Mouse (Mus musculus) CH12.LX (cell line): ENCODE data around the gene Atrnl1. TPM values are rescaled to one million over a fixed set of nuclear protein-coding genes. Genes with fewer than 3 reads are reported as not detected.

ENCODE experiments used
- DNase-seq: peaks from one replicate; pipeline ENCODE4 v3.0.0-alpha.2; 2013; ENCODE audit errors: extremely low read depth
- H3K27ac ChIP-seq: 2 replicates; pipeline ENCODE4 v1.5.1; 2012; ENCODE audit warnings: low read depth, mild to moderate bottlenecking, control low read depth, moderate library complexity; ENCODE audit not compliant: insufficient read depth
- H3K27me3 ChIP-seq: replicated peaks from 2 replicates; pipeline ENCODE3; 2012; ENCODE audit warnings: inconsistent platforms
- H3K36me3 ChIP-seq, 2 experiments: replicated peaks in 1 of 2; 2 replicates each; pipeline versions ENCODE3 to v1.6.1; 2012; ENCODE audit warnings: inconsistent platforms in 1 of 2, low read length in 1 of 2, mild to moderate bottlenecking in 1 of 2, mixed read lengths in 1 of 2, moderate library complexity in 1 of 2; ENCODE audit not compliant: control insufficient read depth in 1 of 2, insufficient read depth in 1 of 2
- H3K4me1 ChIP-seq, 2 experiments: 2 replicates each; pipeline ENCODE4 v1.6.1; 2012; ENCODE audit warnings: inconsistent platforms in 1 of 2, moderate library complexity in 1 of 2; ENCODE audit not compliant: insufficient read depth in 2 of 2, control insufficient read depth in 1 of 2
- H3K4me2 ChIP-seq: 2 replicates; pipeline ENCODE4 v1.6.1; 2012; ENCODE audit warnings: low read depth, mild to moderate bottlenecking, control low read depth; ENCODE audit not compliant: poor library complexity, insufficient read depth, severe bottlenecking
- H3K4me3 ChIP-seq, 3 experiments: fragments of 150-350 bp in 1 of 3; sonication (generic) in 1 of 3; replicated peaks in 1 of 3; 2 replicates each; pipeline versions ENCODE3 to v1.5.1; 2011 to 2012; ENCODE audit warnings: low read depth in 2 of 3, low read length in 2 of 3, mild to moderate bottlenecking in 2 of 3, moderate library complexity in 2 of 3, control low read depth in 1 of 3, improper control_type of control experiment in 1 of 3, inconsistent platforms in 1 of 3, mixed read lengths in 1 of 3; ENCODE audit not compliant: poor library complexity in 1 of 3
- H3K79me2 ChIP-seq: replicated peaks from 2 replicates; pipeline ENCODE4 v1.6.1; 2012; ENCODE audit warnings: mild to moderate bottlenecking, moderate library complexity; ENCODE audit not compliant: control insufficient read depth, poor library complexity, insufficient read depth, severe bottlenecking; ENCODE audit errors: extremely low read depth
- H3K9ac ChIP-seq: 2 replicates; pipeline ENCODE4 v1.6.1; 2012; ENCODE audit warnings: low read depth, mild to moderate bottlenecking, control low read depth, moderate library complexity; ENCODE audit not compliant: insufficient read depth
- H3K9me3 ChIP-seq: replicated peaks from 2 replicates; pipeline ENCODE3; 2012; ENCODE audit warnings: low read length, inconsistent platforms, mixed read lengths
- BHLHE40 ChIP-seq: IDR thresholded peaks from 2 replicates; pipeline ENCODE4 v1.6.1; 2011; ENCODE audit warnings: mild to moderate bottlenecking, low read depth, low read length, improper control_type of control experiment
- CHD1 ChIP-seq: IDR thresholded peaks from 2 replicates; pipeline ENCODE4 v1.6.1; 2012; ENCODE audit warnings: low read depth, low read length, improper control_type of control experiment, inconsistent platforms
- CHD2 ChIP-seq: IDR thresholded peaks from 2 replicates; pipeline ENCODE4 v1.6.1; 2011; ENCODE audit warnings: low read length, improper control_type of control experiment
- CTCF ChIP-seq, 2 experiments: IDR thresholded peaks in 1 of 2; conservative IDR thresholded peaks in 1 of 2; 2 replicates each; pipeline ENCODE4 v1.5.1; 2011 to 2012; ENCODE audit warnings: low read depth in 2 of 2, low read length in 2 of 2, improper control_type of control experiment in 1 of 2, inconsistent platforms in 1 of 2, mild to moderate bottlenecking in 1 of 2, moderate library complexity in 1 of 2
- E2F4 ChIP-seq: IDR thresholded peaks from 2 replicates; pipeline ENCODE4 v1.6.1; 2011; ENCODE audit warnings: low read depth, low read length, improper control_type of control experiment; ENCODE audit not compliant: insufficient replicate concordance
- EP300 ChIP-seq: IDR thresholded peaks from 2 replicates; pipeline ENCODE4 v1.6.1; 2011; ENCODE audit warnings: low read length, improper control_type of control experiment
- ETS1 ChIP-seq: conservative IDR thresholded peaks from 2 replicates; pipeline ENCODE4 v1.6.1; 2012; ENCODE audit warnings: low read depth, mild to moderate bottlenecking, inconsistent platforms, low read length, improper control_type of control experiment, moderate library complexity
- GABPA ChIP-seq: IDR thresholded peaks from 2 replicates; pipeline ENCODE4 v1.6.1; 2012; ENCODE audit warnings: low read depth, low read length, improper control_type of control experiment, inconsistent platforms; ENCODE audit not compliant: insufficient replicate concordance
- HCFC1 ChIP-seq: IDR thresholded peaks from 2 replicates; pipeline ENCODE4 v1.6.1; 2012; ENCODE audit warnings: low read depth, mild to moderate bottlenecking, inconsistent platforms, low read length, improper control_type of control experiment
- IRF4 ChIP-seq: IDR thresholded peaks from 2 replicates; pipeline ENCODE4 v1.6.1; 2014; ENCODE audit warnings: low read depth, mild to moderate bottlenecking, inconsistent platforms, low read length, improper control_type of control experiment
- KAT2A ChIP-seq: IDR thresholded peaks from 2 replicates; pipeline ENCODE4 v1.6.1; 2012; ENCODE audit warnings: low read length, improper control_type of control experiment, inconsistent platforms; ENCODE audit not compliant: insufficient replicate concordance
- MAFK ChIP-seq: IDR thresholded peaks from 2 replicates; pipeline ENCODE4 v1.6.1; 2011; ENCODE audit warnings: low read length, improper control_type of control experiment; ENCODE audit not compliant: insufficient replicate concordance
- MAX ChIP-seq: IDR thresholded peaks from 2 replicates; pipeline ENCODE4 v1.6.1; 2011; ENCODE audit warnings: low read length, improper control_type of control experiment
- MEF2A ChIP-seq: IDR thresholded peaks from 2 replicates; pipeline ENCODE4 v1.6.1; 2014; ENCODE audit warnings: low read depth, mild to moderate bottlenecking, inconsistent platforms, low read length, improper control_type of control experiment, borderline replicate concordance
- MXI1 ChIP-seq: IDR thresholded peaks from 2 replicates; pipeline ENCODE4 v1.6.1; 2011; ENCODE audit warnings: mild to moderate bottlenecking, low read depth, low read length, improper control_type of control experiment
- NELFE ChIP-seq: IDR thresholded peaks from 2 replicates; pipeline ENCODE4 v1.6.1; 2011; ENCODE audit warnings: low read depth, low read length, improper control_type of control experiment
- NRF1 ChIP-seq: IDR thresholded peaks from 2 replicates; pipeline ENCODE4 v1.6.1; 2014; ENCODE audit warnings: low read depth, mild to moderate bottlenecking, inconsistent platforms, low read length, improper control_type of control experiment, moderate library complexity
- RAD21 ChIP-seq: IDR thresholded peaks from 2 replicates; pipeline ENCODE4 v1.6.1; 2011; ENCODE audit warnings: low read depth, mild to moderate bottlenecking, low read length, improper control_type of control experiment, moderate library complexity
- RCOR1 ChIP-seq: conservative IDR thresholded peaks from 2 replicates; pipeline ENCODE4 v1.6.1; 2012; ENCODE audit warnings: low read depth, mild to moderate bottlenecking, inconsistent platforms, low read length, improper control_type of control experiment
- SMC3 ChIP-seq: IDR thresholded peaks from 2 replicates; pipeline ENCODE4 v1.6.1; 2011; ENCODE audit warnings: low read depth, low read length, improper control_type of control experiment
- TBP ChIP-seq: conservative IDR thresholded peaks from 2 replicates; pipeline ENCODE4 v1.6.1; 2011; ENCODE audit warnings: low read depth, low read length, improper control_type of control experiment
- UBTF ChIP-seq: IDR thresholded peaks from 2 replicates; pipeline ENCODE4 v1.6.1; 2012; ENCODE audit warnings: low read depth, mild to moderate bottlenecking, inconsistent platforms, low read length, improper control_type of control experiment, moderate library complexity
- USF2 ChIP-seq: conservative IDR thresholded peaks from 2 replicates; pipeline ENCODE4 v1.6.1; 2011; ENCODE audit warnings: low read depth, low read length, improper control_type of control experiment
- ZC3H11A ChIP-seq: IDR thresholded peaks from 2 replicates; pipeline ENCODE4 v1.6.1; 2012; ENCODE audit warnings: low read depth, mild to moderate bottlenecking, inconsistent platforms, low read length, improper control_type of control experiment
- ZKSCAN1 ChIP-seq: IDR thresholded peaks from 2 replicates; pipeline ENCODE4 v1.6.1; 2012; ENCODE audit warnings: low read depth, inconsistent platforms, low read length, improper control_type of control experiment, borderline replicate concordance
- dilution Hi-C: fragments of 300-500 bp; cut with MboI; formaldehyde crosslinking; loops from 2 replicates; pipeline ENCODE4 v1.14.3; 2020; ENCODE audit warnings: low sequenced_read_pairs; ENCODE audit not compliant: extremely low pct_unique_long_range_greater_than_20kb, extremely low pct_ligation_motif_present
- in situ Hi-C: fragments of 300-500 bp; cut with MboI; formaldehyde crosslinking; loops from 3 replicates; pipeline ENCODE4 v1.14.3; 2019; ENCODE audit warnings: low sequenced_read_pairs, low pct_ligation_motif_present, low pct_unique_long_range_greater_than_20kb, mixed read lengths
- polyA plus RNA-seq: library from polyadenylated mRNA; unstranded; fragments of >175 nt; gene quantifications from 2 replicates; pipeline ENCODE4 v1.2.1, GENCODE M21; 2012; ENCODE audit warnings: low read depth; ENCODE audit not compliant: insufficient read length
- total RNA-seq, 2 experiments: library from RNA; depleted of rRNA; stranded (reverse); fragments of 300-350 nt in 1 of 2; fragments of >200 nt in 1 of 2; gene quantifications; 2 replicates each; pipeline ENCODE4 v1.2.3; 2012 to 2014

The Atrnl1 gene
- total and polyA plus RNA-seq, 3 experiments, result 1.9 TPM

- Histone ChIP-seq H3K36me3 (peaks cover 0 to 3% of the 10 kb centered on the region in 2 experiments), H3K4me1 (no peaks in the 10 kb centered on the region), H3K79me2 (no peaks in the 10 kb centered on the region), H3K27me3 (no peaks in the 10 kb centered on the region), H3K9ac (no peak overlapping the region)
- in situ Hi-C loops, result no loop called here
- TF ChIP-seq EP300, result no peak
- TF ChIP-seq RAD21, result no peak
- no peak for TF ChIP-seq CHD1
- no peak for TF ChIP-seq CTCF (conservative IDR thresholded peaks at IDR 0.05 in 1 of 2, IDR thresholded peaks at IDR 0.05 in 1 of 2; ENCODE audit: low read depth in 2 of 2, low read length in 2 of 2)
- TF ChIP-seq ZC3H11A, result no peak
- TF ChIP-seq RCOR1, result no peak
- TF ChIP-seq E2F4, result no peak
- no peak for TF ChIP-seq IRF4
- no peak for TF ChIP-seq HCFC1
- no peak for TF ChIP-seq MXI1
- TF ChIP-seq TBP, result no peak
- no peak for TF ChIP-seq GABPA
- TF ChIP-seq MAX, result no peak
- TF ChIP-seq CHD2, result no peak
- TF ChIP-seq UBTF, result no peak
- no peak for TF ChIP-seq NELFE
- no peak for TF ChIP-seq MAFK
- TF ChIP-seq NRF1, result no peak
- TF ChIP-seq, all 38 proteins: peak for 0
- dilution Hi-C loops, result no loop called here
- Histone ChIP-seq H3K4me3 (no peak overlapping the region), H3K27ac (no peak overlapping the region), H3K4me2 (no peak overlapping the region), H3K9me3 (no peaks in the 10 kb centered on the region)
- no peak for DNase-seq
These were observed 513.7 kb downstream of the Atrnl1 start for GRCm38 (mm10) chr19:58124566-58124965.

GRCm38 (mm10) chr19:58125010-58125409, 514.2 kb downstream of the Atrnl1 start:
- Histone ChIP-seq H3K9ac (no peak overlapping the region), H3K27me3 (no peaks in the 10 kb centered on the region), H3K9me3 (no peaks in the 10 kb centered on the region), H3K79me2 (no peaks in the 10 kb centered on the region), H3K36me3 (peaks cover 0 to 3% of the 10 kb centered on the region in 2 experiments), H3K4me1 (no peaks in the 10 kb centered on the region), H3K4me3 (no peak overlapping the region), H3K27ac (no peak overlapping the region), H3K4me2 (no peak overlapping the region)
- DNase-seq, result no peak
- dilution Hi-C loops, result no loop called here
- in situ Hi-C loops, result no loop called here
- no peak for TF ChIP-seq BHLHE40
- no peak for TF ChIP-seq KAT2A
- TF ChIP-seq NELFE, result no peak
- no peak for TF ChIP-seq ETS1
- no peak for TF ChIP-seq ZC3H11A
- no peak for TF ChIP-seq GABPA
- TF ChIP-seq MAFK, result no peak
- no peak for TF ChIP-seq USF2
- no peak for TF ChIP-seq SMC3
- no peak for TF ChIP-seq ZKSCAN1
- TF ChIP-seq MEF2A, result no peak
